Mouse (Mus musculus) hindbrain, postnatal 0 days (tissue): Measurements from ENCODE around the gene Ddx19a. TPM values are rescaled to one million over a fixed set of nuclear protein-coding genes. Genes with fewer than 3 reads are reported as not detected.

Experiments
- ATAC-seq: fragments of 200-750 bp; cut with Nextera tagmentation; 2 replicates; pipeline ENCODE4 v1.8.0; 2017; ENCODE audit warnings: mild to moderate bottlenecking, moderate TSS enrichment, moderate library complexity
- DNase-seq: peaks from one replicate; pipeline ENCODE4 v3.0.0-alpha.2; 2015; ENCODE audit warnings: low spot score
- H3K27ac ChIP-seq: fragments of 300-500 bp; sonication (generic); 2 replicates; pipeline ENCODE4 v1.5.1; 2014; ENCODE audit warnings: mild to moderate bottlenecking
- H3K27me3 ChIP-seq: fragments of 300-500 bp; sonication (generic); 2 replicates; pipeline ENCODE4 v1.6.1; 2014; ENCODE audit warnings: low read length, mixed read lengths; ENCODE audit not compliant: insufficient read depth
- H3K36me3 ChIP-seq: fragments of 300-500 bp; sonication (generic); 2 replicates; pipeline ENCODE4 v1.6.1; 2014; ENCODE audit warnings: low read length, mixed read lengths; ENCODE audit not compliant: insufficient read depth
- H3K4me1 ChIP-seq: fragments of 300-500 bp; sonication (generic); 2 replicates; pipeline ENCODE4 v1.6.1; 2014; ENCODE audit warnings: antibody characterized with exemption, low read length, mixed read lengths; ENCODE audit not compliant: insufficient read depth
- H3K4me2 ChIP-seq: fragments of 300-500 bp; sonication (generic); 2 replicates; pipeline ENCODE4 v1.6.1; 2014; ENCODE audit warnings: low read depth, mild to moderate bottlenecking, low read length, moderate library complexity, mixed read lengths
- H3K4me3 ChIP-seq: fragments of 300-500 bp; sonication (generic); 2 replicates; pipeline ENCODE4 v1.5.1; 2014; ENCODE audit warnings: low read length
- H3K9ac ChIP-seq: fragments of 300-500 bp; sonication (generic); replicated peaks from 2 replicates; pipeline ENCODE4 v1.6.1; 2014; ENCODE audit warnings: mild to moderate bottlenecking, low read length, moderate library complexity, mixed read lengths
- H3K9me3 ChIP-seq: fragments of 300-500 bp; sonication (generic); 2 replicates; pipeline ENCODE4 v1.6.1; 2016; ENCODE audit warnings: low read length, mixed read lengths
- CTCF ChIP-seq: IDR thresholded peaks from 2 replicates; pipeline ENCODE4 v1.5.1; 2016; ENCODE audit warnings: antibody characterized with exemption, control low read depth, low read depth
- WGBS: fragments of 180-500 bp; shearing (Covaris S2); extraction: QIAGEN DNeasy Blood & Tissue Kit; methylation state at CpG from one replicate; pipeline ENCODE4 v1.1.7; 2014; 5-methylcytosine and 5-hydroxymethylcytosine counted together
- polyA plus RNA-seq: library from polyadenylated mRNA; unstranded; fragments of >200 nt; fragmentation: Nextera tagmentation; extraction: Ambion mirVana; gene quantifications from 2 replicates; pipeline ENCODE4 v1.2.1, GENCODE M21; 2015
- total RNA-seq: library from RNA; depleted of rRNA; stranded (reverse); fragments of >200 nt; gene quantifications from 2 replicates; pipeline ENCODE4 v1.2.3, GENCODE M21; 2014

The Ddx19a gene
- total and polyA plus RNA-seq, 2 experiments from 2014 or later: 10.8 to 35.1 TPM

GRCm38 (mm10) chr8:110950065-110950484 is 47.5 kb downstream of the Ddx19a start:
- 69% methylated on average over 17 of the region's 17 CpGs for WGBS
- no peak overlapping the region for H3K9ac ChIP-seq
- TF ChIP-seq CTCF: no peak
- 0 out of 2 replicates have a peak overlapping the region, but pooled peaks have one; percentile 23 for H3K4me2 ChIP-seq
- no peaks in the 10 kb centered on the region for H3K36me3 ChIP-seq
- no peak overlapping the region for H3K4me3 ChIP-seq
- no peaks in the 10 kb centered on the region for H3K27me3 ChIP-seq
- DNase-seq (peak; percentile 66), ATAC-seq (peak; percentile 75)
- no peaks in the 10 kb centered on the region for H3K9me3 ChIP-seq
- 0 out of 2 replicates have a peak, but pooled peaks cover 5% of the 10 kb centered on the region for H3K4me1 ChIP-seq
- H3K27ac ChIP-seq: peak overlapping the region; percentile 56; the same call in 1 of the 2 replicates

- no peaks in the 10 kb centered on the region for H3K9me3 ChIP-seq
- no peak overlapping the region for H3K9ac ChIP-seq
- WGBS: 66% methylated on average over 4 of the region's 4 CpGs
- no peak overlapping the region for H3K4me2 ChIP-seq
- H3K4me1 ChIP-seq: peaks cover 17% of the 10 kb centered on the region
- DNase-seq (no peak), ATAC-seq (no peak)
- H3K27me3 ChIP-seq: no peaks in the 10 kb centered on the region
- no peak overlapping the region for H3K4me3 ChIP-seq
- H3K36me3 ChIP-seq: no peaks in the 10 kb centered on the region
- no peak overlapping the region for H3K27ac ChIP-seq
- no peak for TF ChIP-seq CTCF
These were observed 51.9 kb downstream of the Ddx19a start for GRCm38 (mm10) chr8:110945716-110946115.

GRCm38 (mm10) chr8:110944276-110944876 is 53.2 kb downstream of the Ddx19a start:
- 84% methylated on average over 7 of the region's 7 CpGs for WGBS
- DNase-seq (no peak), ATAC-seq (no peak)
- Histone ChIP-seq H3K9ac (no peak overlapping the region), H3K9me3 (no peaks in the 10 kb centered on the region), H3K36me3 (no peaks in the 10 kb centered on the region), H3K4me2 (no peak overlapping the region), H3K4me1 (peaks cover 17% of the 10 kb centered on the region), H3K27ac (no peak overlapping the region), H3K27me3 (no peaks in the 10 kb centered on the region), H3K4me3 (no peak overlapping the region)
- no peak for TF ChIP-seq CTCF

- Histone ChIP-seq H3K27ac (peak overlapping the region; percentile 34), H3K9me3 (no peaks in the 10 kb centered on the region), H3K9ac (no peak overlapping the region), H3K27me3 (no peaks in the 10 kb centered on the region), H3K4me3 (no peak overlapping the region), H3K4me1 (peaks cover 18% of the 10 kb centered on the region), H3K36me3 (no peaks in the 10 kb centered on the region), H3K4me2 (no peak overlapping the region)
- 33% methylated on average over 10 of the region's 10 CpGs for WGBS
- ATAC-seq (peak; percentile 44; the same call in 1 of the 2 replicates), DNase-seq (peak; percentile 76)
- no peak for TF ChIP-seq CTCF
These were observed 56.1 kb downstream of the Ddx19a start for GRCm38 (mm10) chr8:110941453-110941948.

- DNase-seq: no peak
- Histone ChIP-seq H3K4me2 (no peak overlapping the region), H3K9me3 (no peaks in the 10 kb centered on the region), H3K4me1 (peaks cover 18% of the 10 kb centered on the region), H3K27me3 (no peaks in the 10 kb centered on the region), H3K27ac (peak overlapping the region; percentile 34), H3K36me3 (no peaks in the 10 kb centered on the region), H3K9ac (no peak overlapping the region), H3K4me3 (no peak overlapping the region)
- no peak for TF ChIP-seq CTCF
- ATAC-seq: no peak
- WGBS: 86% methylated on average over 15 of the region's 15 CpGs
These were observed 56.7 kb downstream of the Ddx19a start for GRCm38 (mm10) chr8:110940682-110941452.

- H3K4me1 ChIP-seq: peaks cover 18% of the 10 kb centered on the region
- DNase-seq (peak; percentile 51), ATAC-seq (peak; percentile 72; the same call in 1 of the 2 replicates)
- no peaks in the 10 kb centered on the region for H3K9me3 ChIP-seq
- no peak for TF ChIP-seq CTCF
- WGBS: 53% methylated on average over 6 of the region's 6 CpGs
- no peaks in the 10 kb centered on the region for H3K36me3 ChIP-seq
- no peak overlapping the region for H3K4me3 ChIP-seq
- no peaks in the 10 kb centered on the region for H3K27me3 ChIP-seq
- H3K9ac ChIP-seq: no peak overlapping the region
- H3K27ac ChIP-seq: no peak overlapping the region; the same call in 1 of the 2 replicates
- H3K4me2 ChIP-seq: no peak overlapping the region
These were observed 58.6 kb downstream of the Ddx19a start for GRCm38 (mm10) chr8:110938882-110939589.
